Mouse (Mus musculus): ENCODE results near the gene Gm47289.
A peak's percentile ranks its signal among the peaks of the same experiment; 100 is the strongest.

The Gm47289 gene

GRCm38 (mm10) chr9:119160689-119161088, 1.7 kb downstream of the Gm47289 start:
- DNase-seq: no peak

- DNase-seq: no peak
Measured at GRCm38 (mm10) chr9:119164743-119165142, 5.8 kb downstream of the Gm47289 start.

GRCm38 (mm10) chr9:119165548-119165947, 6.6 kb downstream of the Gm47289 start:
- no peak for DNase-seq

GRCm38 (mm10) chr9:119167608-119168007, 8.6 kb downstream of the Gm47289 start:
- no peak for DNase-seq

GRCm38 (mm10) chr9:119179292-119179691, 20.3 kb downstream of the Gm47289 start:
- DNase-seq: no peak

GRCm38 (mm10) chr9:119181241-119181728, 22.3 kb downstream of the Gm47289 start:
- peak; percentile 10 for DNase-seq

GRCm38 (mm10) chr9:119192202-119192990, 33.4 kb downstream of the Gm47289 start:
- peak; percentile 9 for DNase-seq

- no peak for DNase-seq
Measured at GRCm38 (mm10) chr9:119199151-119199861, 40.3 kb downstream of the Gm47289 start.

GRCm38 (mm10) chr9:119201653-119202052, 42.7 kb downstream of the Gm47289 start:
- no peak for DNase-seq

GRCm38 (mm10) chr9:119203617-119204016, 44.7 kb downstream of the Gm47289 start:
- DNase-seq: no peak

GRCm38 (mm10) chr9:119205756-119206155, 46.8 kb downstream of the Gm47289 start:
- no peak for DNase-seq

- DNase-seq: no peak
Measured at GRCm38 (mm10) chr9:119206666-119207065, 47.7 kb downstream of the Gm47289 start.

- no peak for DNase-seq
Measured at GRCm38 (mm10) chr9:119207113-119207512, 48.2 kb downstream of the Gm47289 start.

GRCm38 (mm10) chr9:119208998-119209397, 50.0 kb downstream of the Gm47289 start, which contains the start of gene Slc22a13:
TSS of gene Slc22a13 (minus strand) at chr9:119209098.
- DNase-seq: no peak
